Mouse (Mus musculus) right cerebral cortex, postnatal 14 days (tissue): ENCODE measurements around the gene Zfp740.
"Not testable (repeated sequence)": the region's sequence is repeated elsewhere in the genome, so short reads cannot be mapped to it uniquely, and the experiment has no call there.

Experiments used
- DNase-seq: peaks from one replicate; pipeline ENCODE4 v3.0.0; 2022

Zfp740 gene

DNA sequence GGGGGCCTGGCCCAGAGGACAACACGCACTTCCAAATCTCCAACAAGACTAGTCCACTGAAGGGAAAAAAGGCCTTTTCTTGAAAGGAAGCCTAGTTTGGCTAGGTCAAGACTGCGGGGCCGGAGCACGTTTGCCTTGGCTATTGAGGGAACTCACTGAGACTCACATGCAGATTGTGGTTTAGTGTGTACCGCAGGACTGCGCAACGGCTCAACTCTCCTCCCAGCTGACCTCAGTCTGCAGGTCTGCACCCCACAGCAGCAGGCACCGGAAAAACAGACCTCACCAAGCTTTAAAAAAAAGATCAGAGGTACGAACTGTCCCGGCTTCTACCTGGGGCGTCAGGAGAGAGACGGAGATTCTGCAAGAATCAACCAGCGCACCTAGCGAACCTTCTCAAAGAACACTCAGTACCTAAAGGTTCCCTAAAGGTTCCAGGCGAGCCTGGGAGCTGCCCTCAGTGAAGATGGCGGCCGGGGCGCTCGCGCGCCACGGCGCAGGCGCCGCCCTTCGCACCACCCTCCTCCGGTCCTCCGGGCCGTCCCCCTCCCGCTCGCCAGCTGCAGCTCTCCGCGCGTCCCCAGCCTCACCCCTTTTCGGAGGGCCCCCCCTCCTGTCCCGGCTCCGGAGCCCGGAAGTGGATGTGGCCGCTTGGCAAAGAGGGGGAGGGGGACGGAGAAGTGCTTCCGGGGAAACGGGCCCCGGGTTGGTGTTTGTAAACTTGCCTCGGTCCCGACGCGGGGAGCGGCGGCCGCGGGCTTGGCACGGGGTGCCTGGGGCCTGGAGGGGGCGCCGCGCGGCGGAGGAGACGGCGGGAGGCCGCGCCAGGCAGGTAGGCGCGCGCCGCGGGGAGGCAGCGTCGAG lies at the start of gene Zfp740:
Gene Zfp740 (plus strand): TSS at position 279 of the 864 bp plus-strand sequence.
- DNase-seq, result peak; percentile 95

- DNase-seq, result not testable (repeated sequence)
Measured at GRCm38 (mm10) chr15:102155006-102155405, 48.0 kb upstream of the Zfp740 start.

DNA sequence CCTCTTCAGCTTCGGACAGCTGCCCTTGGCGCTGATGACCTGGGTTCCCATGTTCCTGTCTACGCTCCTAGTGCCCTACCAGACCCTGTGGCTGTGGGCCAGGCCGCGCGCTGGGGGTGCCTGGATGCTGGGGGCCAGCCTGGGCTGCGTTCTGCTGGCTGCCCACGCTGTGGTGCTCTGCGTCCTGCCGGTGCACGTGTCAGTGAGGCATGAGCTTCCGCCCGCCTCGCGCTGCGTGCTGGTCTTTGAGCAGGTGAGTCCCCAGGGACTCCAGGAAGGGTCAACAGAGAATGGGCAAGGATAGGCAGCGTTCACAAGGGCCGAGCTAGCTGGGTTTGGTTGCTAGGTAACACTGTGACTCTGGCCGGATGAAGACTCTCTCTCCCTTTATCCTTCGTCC lies 46.2 kb upstream of the Zfp740 start:
- DNase-seq, result no peak

GRCm38 (mm10) chr15:102160415-102161060 lies 42.5 kb upstream of the Zfp740 start:
- DNase-seq, result no peak

GRCm38 (mm10) chr15:102163900-102164693 lies 39.0 kb upstream of the Zfp740 start:
- DNase-seq, result no peak

DNA sequence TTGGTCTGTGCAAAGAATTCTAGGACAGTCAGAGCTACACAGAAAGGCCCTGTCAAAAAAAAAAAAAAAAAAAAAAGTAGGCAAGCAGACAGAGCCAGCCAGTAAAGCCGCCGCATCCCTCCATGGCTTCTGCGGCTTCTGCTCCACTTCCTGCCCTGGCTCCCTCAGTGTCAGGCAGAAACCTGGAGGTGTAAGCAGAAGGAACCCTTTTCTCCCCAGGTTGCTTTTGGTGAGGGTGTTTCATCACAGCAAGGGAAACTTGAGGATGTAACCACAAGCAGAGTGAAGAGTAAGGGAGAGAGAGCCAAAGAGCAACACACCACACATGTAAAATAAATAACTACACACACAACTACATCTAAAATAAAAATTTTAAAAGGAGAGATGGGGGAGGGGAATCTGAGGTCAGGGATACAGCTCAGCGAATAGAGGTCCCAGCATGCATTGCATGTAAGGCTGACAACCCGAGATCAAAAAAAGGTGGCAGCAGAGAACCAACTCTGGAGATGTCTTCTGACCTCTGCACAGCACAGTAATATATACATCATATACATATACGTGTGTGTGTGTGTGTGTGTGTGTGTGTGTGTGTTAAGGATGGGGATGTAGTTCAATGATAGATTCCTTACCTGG lies 37.5 kb upstream of the Zfp740 start:
- no peak for DNase-seq

DNA sequence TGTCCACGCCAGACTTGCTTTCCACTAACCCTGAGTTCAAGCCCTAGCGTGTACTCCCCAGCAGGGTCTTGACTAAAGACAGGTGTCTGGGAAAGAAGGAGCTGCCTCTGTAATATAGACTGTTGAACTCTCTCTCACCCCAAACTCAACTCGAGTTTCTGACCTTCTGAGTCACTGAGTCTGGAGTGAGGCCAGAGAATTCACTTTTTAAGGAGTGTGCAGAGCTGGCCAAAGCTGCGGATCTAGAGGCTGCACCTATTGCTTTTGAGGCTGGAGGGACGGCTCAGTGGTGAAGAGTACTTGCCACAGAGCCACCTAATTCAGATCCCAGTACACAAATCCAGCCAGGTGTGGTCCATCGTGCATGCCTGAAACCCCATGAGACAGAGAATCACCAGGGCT lies 35.4 kb upstream of the Zfp740 start:
- no peak for DNase-seq

- DNase-seq, result no peak
Measured at GRCm38 (mm10) chr15:102169064-102169463, 34.0 kb upstream of the Zfp740 start.

DNA sequence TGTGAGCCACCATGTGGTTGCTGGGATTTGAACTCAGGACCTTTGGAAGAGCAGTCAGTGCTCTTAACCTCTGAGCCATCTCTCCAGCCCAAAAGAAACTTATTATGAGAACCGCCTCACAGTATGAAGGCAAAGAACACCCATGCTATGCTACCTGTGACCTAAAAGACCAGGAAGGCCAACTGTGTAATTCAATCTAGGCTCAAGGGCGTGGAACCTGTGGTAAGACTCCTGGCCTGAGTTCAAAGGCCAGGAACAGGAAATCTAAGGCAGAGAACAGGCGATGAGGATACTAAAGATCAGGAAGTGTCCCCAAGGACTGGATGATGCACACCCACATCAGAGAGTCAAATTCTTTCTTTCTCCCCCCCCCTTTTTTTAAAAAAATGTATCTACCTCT lies 29.5 kb upstream of the Zfp740 start:
- DNase-seq, result no peak

- no peak for DNase-seq
Measured at GRCm38 (mm10) chr15:102175736-102176319, 27.2 kb upstream of the Zfp740 start.

DNA sequence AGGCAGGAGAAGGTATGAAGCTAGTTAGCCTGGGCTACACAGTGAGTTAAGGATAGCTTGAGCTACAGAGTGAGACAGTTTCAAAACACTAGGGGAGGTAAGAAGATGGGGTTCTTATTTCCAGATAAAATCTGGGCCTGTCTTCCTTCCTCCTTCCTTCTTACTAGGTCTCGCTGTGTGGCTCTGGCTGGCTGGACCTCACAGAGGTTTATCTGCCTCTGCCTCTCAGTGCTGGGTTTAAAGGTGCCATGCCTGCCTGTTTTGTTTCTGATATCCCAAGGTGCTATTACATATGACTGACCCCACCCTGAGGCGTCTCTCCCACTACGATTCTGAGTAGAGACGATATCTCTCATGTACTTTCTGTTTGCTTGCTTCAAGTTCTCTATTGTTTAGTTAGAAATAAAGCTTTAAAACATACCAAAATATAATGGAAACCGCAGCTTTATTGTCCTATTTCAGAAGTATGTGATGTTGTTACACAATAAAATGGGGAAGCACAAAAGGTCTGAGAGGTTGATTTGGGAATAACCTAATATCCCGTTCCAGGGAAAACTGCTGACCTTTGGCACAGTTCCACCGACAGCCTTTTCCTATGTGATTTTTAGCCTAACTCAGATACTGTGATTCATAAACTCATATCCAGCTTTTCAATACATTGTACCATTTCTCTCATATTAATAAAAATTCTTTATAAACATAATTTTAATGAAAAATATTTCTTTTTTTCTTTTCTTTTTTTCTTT lies 26.3 kb upstream of the Zfp740 start:
- DNase-seq, result no peak

DNA sequence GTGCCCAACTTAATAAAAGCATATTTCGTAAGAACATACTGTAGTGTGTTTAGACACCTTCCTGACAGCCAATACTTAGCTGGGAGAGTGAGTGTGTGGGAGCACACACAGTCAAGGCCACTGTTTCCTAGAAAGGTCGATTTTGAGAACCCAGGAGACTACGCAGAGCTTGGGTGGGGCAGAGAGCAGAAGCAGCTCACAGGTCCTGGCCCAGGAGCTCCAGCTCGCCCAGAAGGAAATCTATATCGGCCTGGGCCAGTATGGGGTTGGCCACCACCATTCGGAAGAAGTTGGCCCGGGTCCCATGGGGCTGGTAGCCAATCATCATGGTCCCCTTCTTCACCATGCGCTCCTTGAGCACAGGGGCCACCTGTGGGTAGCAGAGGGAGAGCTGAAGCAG lies 25.6 kb upstream of the Zfp740 start:
- no peak for DNase-seq

DNA sequence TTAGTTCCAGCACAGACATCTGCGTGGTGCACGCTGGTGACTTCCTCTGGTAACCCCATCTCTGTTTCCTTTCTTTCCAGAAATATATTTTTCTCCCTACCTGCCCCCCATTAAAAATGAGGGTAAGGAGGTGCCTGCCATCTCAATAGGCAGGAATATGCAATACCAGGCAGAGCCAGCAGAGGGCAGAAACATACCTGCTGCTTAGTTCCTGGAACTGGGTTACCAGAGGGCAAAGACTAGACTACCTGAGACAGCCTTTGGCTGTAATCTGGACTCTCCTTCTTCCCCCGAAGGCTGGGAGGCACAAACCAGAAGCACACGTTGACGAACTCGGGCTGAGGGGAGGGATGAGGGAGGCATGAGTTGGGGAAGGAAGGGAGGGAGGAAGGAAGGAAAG lies 24.8 kb upstream of the Zfp740 start:
- peak; percentile 76 for DNase-seq

DNA sequence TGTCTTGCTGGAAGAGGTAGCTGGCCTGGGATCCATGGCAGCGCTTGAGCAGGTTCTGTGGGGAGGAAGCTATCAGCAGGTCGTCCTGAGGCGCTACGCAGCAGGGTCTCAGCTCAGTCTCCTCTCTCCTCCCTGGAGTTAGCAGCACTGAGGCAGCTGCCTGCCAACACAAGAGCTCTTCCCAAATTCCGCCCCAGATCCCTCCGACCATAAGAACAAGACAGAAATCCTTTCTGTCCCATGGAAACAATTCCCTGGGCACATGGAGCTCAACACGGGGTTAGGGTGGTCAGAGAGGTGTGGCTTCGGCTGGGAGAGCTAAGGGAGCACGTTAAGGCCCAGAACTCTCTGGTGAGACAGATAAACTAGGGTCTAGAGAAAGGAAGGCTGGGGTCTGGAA lies 23.9 kb upstream of the Zfp740 start:
- no peak for DNase-seq

- DNase-seq, result no peak
Measured at GRCm38 (mm10) chr15:102179924-102180323, 23.1 kb upstream of the Zfp740 start.

DNA sequence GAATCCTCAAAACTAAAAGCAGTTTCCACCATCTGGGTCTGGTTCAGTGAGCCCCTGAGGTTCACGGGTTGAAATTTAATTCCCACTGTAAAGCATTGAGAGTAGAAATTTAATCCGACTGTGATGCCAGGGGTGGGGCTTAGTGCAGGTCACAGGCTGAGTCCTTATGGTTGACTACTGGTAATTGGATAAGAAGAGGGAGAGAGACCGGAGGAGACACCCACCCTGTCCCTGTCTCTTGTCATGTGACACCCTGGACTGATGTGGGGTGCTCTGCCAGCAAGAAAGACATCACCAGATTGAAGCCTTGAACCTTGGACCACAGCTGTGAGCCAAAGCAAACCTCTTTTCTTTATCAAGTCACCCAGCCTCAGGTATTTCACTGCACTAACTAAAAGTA lies 20.0 kb upstream of the Zfp740 start:
- DNase-seq, result no peak

DNA sequence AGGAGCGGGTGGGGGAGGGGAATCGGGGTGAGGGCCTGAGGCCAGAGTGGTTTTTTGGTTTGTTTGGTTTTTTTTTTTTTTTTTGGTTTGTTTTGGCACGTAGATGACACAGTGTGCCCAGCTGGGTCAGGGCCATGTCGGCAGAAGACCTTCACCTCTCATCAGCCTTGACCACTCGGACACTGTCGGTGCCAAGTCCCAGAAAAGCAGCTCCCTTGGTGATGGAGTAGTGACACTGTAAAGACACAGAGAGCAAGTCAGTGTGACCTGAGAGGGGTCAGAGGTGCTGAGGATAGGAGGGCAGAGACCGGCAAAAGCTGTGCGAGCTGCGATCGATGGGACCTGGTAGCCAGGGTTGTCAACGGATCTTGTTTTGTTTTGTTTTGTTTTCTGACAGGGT lies 16.8 kb upstream of the Zfp740 start:
- DNase-seq, result no peak

- no peak for DNase-seq
Measured at GRCm38 (mm10) chr15:102188096-102188495, 15.0 kb upstream of the Zfp740 start.

GRCm38 (mm10) chr15:102188883-102189282 lies 14.2 kb upstream of the Zfp740 start:
- no peak for DNase-seq

- no peak for DNase-seq
Measured at GRCm38 (mm10) chr15:102191699-102192098, 11.3 kb upstream of the Zfp740 start.

GRCm38 (mm10) chr15:102192271-102192812 lies 10.7 kb upstream of the Zfp740 start:
- DNase-seq, result no peak
